Mouse (Mus musculus) intestine, embryonic 16.5 days (tissue): ENCODE measurements around the gene Gm20388. TPM values are rescaled to one million over a fixed set of nuclear protein-coding genes. Genes with fewer than 3 reads are reported as not detected.

Source experiments
- ATAC-seq: fragments of 200-750 bp; cut with Nextera tagmentation; 2 replicates; pipeline ENCODE4 v1.8.0; 2017; ENCODE audit warnings: moderate TSS enrichment, moderate library complexity
- H3K27ac ChIP-seq: fragments of 300-500 bp; sonication (generic); 2 replicates; pipeline ENCODE4 v1.5.1; 2014; ENCODE audit warnings: mild to moderate bottlenecking, low read length
- H3K27me3 ChIP-seq: fragments of 300-500 bp; sonication (generic); replicated peaks from 2 replicates; pipeline ENCODE4 v1.6.1; 2014; ENCODE audit warnings: low read length, control low read depth, mixed read lengths; ENCODE audit not compliant: control insufficient read depth, insufficient read depth
- H3K36me3 ChIP-seq: fragments of 300-500 bp; sonication (generic); 2 replicates; pipeline ENCODE4 v1.6.1; 2014; ENCODE audit warnings: low read length, control low read depth; ENCODE audit not compliant: control insufficient read depth, insufficient read depth
- H3K4me1 ChIP-seq: fragments of 300-500 bp; sonication (generic); 2 replicates; pipeline ENCODE4 v1.6.1; 2014; ENCODE audit warnings: low read length, control low read depth, mixed read lengths; ENCODE audit not compliant: control insufficient read depth, insufficient read depth
- H3K4me2 ChIP-seq: fragments of 300-500 bp; sonication (generic); 2 replicates; pipeline ENCODE4 v1.6.1; 2014; ENCODE audit warnings: low read depth, low read length, control low read depth
- H3K4me3 ChIP-seq: fragments of 300-500 bp; sonication (generic); 2 replicates; pipeline ENCODE4 v1.5.1; 2014; ENCODE audit warnings: mild to moderate bottlenecking, low read length
- H3K9ac ChIP-seq: fragments of 300-500 bp; sonication (generic); 2 replicates; pipeline ENCODE4 v1.6.1; 2014; ENCODE audit warnings: low read depth, low read length
- H3K9me3 ChIP-seq: fragments of 300-500 bp; sonication (generic); 2 replicates; pipeline ENCODE4 v1.6.1; 2016; ENCODE audit warnings: low read length, control low read depth; ENCODE audit not compliant: control insufficient read depth
- WGBS: fragments of 180-500 bp; shearing (Covaris S2); extraction: QIAGEN DNeasy Blood & Tissue Kit; methylation state at CpG from one replicate; pipeline ENCODE4 v1.1.7; 2014; 5-methylcytosine and 5-hydroxymethylcytosine counted together
- polyA plus RNA-seq: library from polyadenylated mRNA; unstranded; fragments of >200 nt; fragmentation: Nextera tagmentation; extraction: Ambion mirVana; gene quantifications from 2 replicates; pipeline ENCODE4 v1.2.1, GENCODE M21; 2015

The Gm20388 gene
- polyA plus RNA-seq, 1 experiment from 2014 or later = 5.8 TPM

GRCm38 (mm10) chr8:122658807-122659160 is 2748.1 kb downstream of the Gm20388 start:
- Histone ChIP-seq H3K4me1 (peaks cover 19% of the 10 kb centered on the region), H3K9me3 (no peaks in the 10 kb centered on the region), H3K4me3 (no peak overlapping the region), H3K9ac (no peak overlapping the region), H3K4me2 (no peak overlapping the region), H3K27ac (no peak overlapping the region), H3K36me3 (no peaks in the 10 kb centered on the region), H3K27me3 (no peaks in the 10 kb centered on the region)
- ATAC-seq = no peak
- WGBS = 68% methylated on average over 9 of the region's 9 CpGs

GRCm38 (mm10) chr8:122660022-122660421 is 2749.4 kb downstream of the Gm20388 start:
- 80% methylated on average over 2 of the region's 2 CpGs for WGBS

GRCm38 (mm10) chr8:122661138-122661537 is 2750.5 kb downstream of the Gm20388 start:
- no peak overlapping the region for H3K4me3 ChIP-seq
- H3K36me3 ChIP-seq = no peaks in the 10 kb centered on the region
- H3K9ac ChIP-seq = no peak overlapping the region
- peaks cover 27% of the 10 kb centered on the region for H3K4me1 ChIP-seq
- no peaks in the 10 kb centered on the region for H3K9me3 ChIP-seq
- peak; percentile 69 for ATAC-seq
- no peak overlapping the region for H3K4me2 ChIP-seq
- H3K27me3 ChIP-seq = no peaks in the 10 kb centered on the region
- WGBS = 31% methylated on average over 7 of the region's 7 CpGs
- peak overlapping the region; percentile 64; the same call in 1 of the 2 replicates for H3K27ac ChIP-seq

More at GRCm38 (mm10) chr8:122660022-122660421, 2749.4 kb downstream of the Gm20388 start:
- no peaks in the 10 kb centered on the region for H3K9me3 ChIP-seq
- no peak overlapping the region for H3K4me3 ChIP-seq
- H3K36me3 ChIP-seq = no peaks in the 10 kb centered on the region
- no peaks in the 10 kb centered on the region for H3K27me3 ChIP-seq
- peaks cover 19% of the 10 kb centered on the region for H3K4me1 ChIP-seq
- H3K9ac ChIP-seq = no peak overlapping the region
- no peak for ATAC-seq
- no peak overlapping the region for H3K27ac ChIP-seq
- no peak overlapping the region for H3K4me2 ChIP-seq

GRCm38 (mm10) chr8:122661894-122662293 is 2751.3 kb downstream of the Gm20388 start:
- Histone ChIP-seq H3K36me3 (no peaks in the 10 kb centered on the region), H3K4me2 (no peak overlapping the region), H3K27me3 (no peaks in the 10 kb centered on the region), H3K9ac (no peak overlapping the region), H3K4me3 (no peak overlapping the region), H3K4me1 (peaks cover 34% of the 10 kb centered on the region), H3K9me3 (no peaks in the 10 kb centered on the region), H3K27ac (no peak overlapping the region)
- WGBS = 75% methylated on average over 2 of the region's 2 CpGs
- ATAC-seq = no peak

GRCm38 (mm10) chr8:122663106-122663505 is 2752.5 kb downstream of the Gm20388 start:
- Histone ChIP-seq H3K4me3 (no peak overlapping the region), H3K27me3 (no peaks in the 10 kb centered on the region), H3K27ac (no peak overlapping the region), H3K4me2 (no peak overlapping the region), H3K9ac (no peak overlapping the region), H3K4me1 (peaks cover 38% of the 10 kb centered on the region), H3K36me3 (no peaks in the 10 kb centered on the region), H3K9me3 (no peaks in the 10 kb centered on the region)
- ATAC-seq = no peak
- WGBS = 76% methylated on average over 3 of the region's 3 CpGs

- Histone ChIP-seq H3K4me2 (no peak overlapping the region), H3K27me3 (no peaks in the 10 kb centered on the region), H3K4me1 (peaks cover 38% of the 10 kb centered on the region), H3K27ac (no peak overlapping the region), H3K4me3 (no peak overlapping the region), H3K36me3 (no peaks in the 10 kb centered on the region), H3K9me3 (no peaks in the 10 kb centered on the region), H3K9ac (no peak overlapping the region)
- 59% methylated on average over 5 of the region's 5 CpGs for WGBS
- no peak for ATAC-seq
Observed at GRCm38 (mm10) chr8:122663670-122664069, 2753.0 kb downstream of the Gm20388 start.

GRCm38 (mm10) chr8:122665221-122665620 is 2754.6 kb downstream of the Gm20388 start:
- Histone ChIP-seq H3K27ac (peak overlapping the region; percentile 62), H3K36me3 (no peaks in the 10 kb centered on the region), H3K9me3 (no peaks in the 10 kb centered on the region), H3K4me3 (no peak overlapping the region), H3K9ac (no peak overlapping the region), H3K27me3 (no peaks in the 10 kb centered on the region), H3K4me1 (peaks cover 38% of the 10 kb centered on the region), H3K4me2 (no peak overlapping the region)
- 38% methylated on average over 8 of the region's 8 CpGs for WGBS
- ATAC-seq = peak; percentile 52

- H3K4me3 ChIP-seq = no peak overlapping the region
- H3K27ac ChIP-seq = peak overlapping the region; percentile 68
- H3K9ac ChIP-seq = no peak overlapping the region
- H3K36me3 ChIP-seq = no peaks in the 10 kb centered on the region
- H3K4me2 ChIP-seq = no peak overlapping the region
- ATAC-seq = peak; percentile 40; the same call in 1 of the 2 replicates
- H3K4me1 ChIP-seq = peaks cover 36% of the 10 kb centered on the region
- H3K9me3 ChIP-seq = no peaks in the 10 kb centered on the region
- H3K27me3 ChIP-seq = no peaks in the 10 kb centered on the region
- WGBS = 56% methylated on average over 12 of the region's 14 CpGs
Observed at GRCm38 (mm10) chr8:122665667-122666316, 2755.2 kb downstream of the Gm20388 start.

- H3K4me1 ChIP-seq = peaks cover 30% of the 10 kb centered on the region
- no peaks in the 10 kb centered on the region for H3K9me3 ChIP-seq
- H3K27ac ChIP-seq = peak overlapping the region; percentile 49; the same call in 1 of the 2 replicates
- WGBS = 37% methylated on average over 9 of the region's 9 CpGs
- no peaks in the 10 kb centered on the region for H3K27me3 ChIP-seq
- H3K9ac ChIP-seq = 0 out of 2 replicates have a peak overlapping the region, but pooled peaks have one; percentile 27
- no peaks in the 10 kb centered on the region for H3K36me3 ChIP-seq
- ATAC-seq = 0 out of 2 replicates have a peak, but pooled peaks have one; percentile 21
- no peak overlapping the region for H3K4me2 ChIP-seq
- H3K4me3 ChIP-seq = no peak overlapping the region
Observed at GRCm38 (mm10) chr8:122666338-122666764, 2755.7 kb downstream of the Gm20388 start.
